Mouse (Mus musculus) neutrophil, adult 5-6 weeks (primary cell): Measurements from ENCODE around the gene Hsd11b2. TPM values are rescaled to one million over a fixed set of nuclear protein-coding genes. Genes with fewer than 3 reads are reported as not detected.
A peak's percentile ranks its signal among the peaks of the same experiment; 100 is the strongest.

Experiments
- ATAC-seq: fragments of 151-379, 151-347 bp; 2 replicates; pipeline ENCODE4 v1.8.0; 2017; ENCODE audit warnings: mild to moderate bottlenecking, moderate TSS enrichment; ENCODE audit not compliant: insufficient number of reproducible peaks, poor library complexity, low FRiP score, severe bottlenecking; ENCODE audit errors: extremely low read depth
- total RNA-seq: library from RNA; stranded (forward); fragments of 200-1000 nt; gene quantifications from 2 replicates; pipeline ENCODE4 v1.2.3, GENCODE M21; 2017

The Hsd11b2 gene
- total RNA-seq, 1 experiment from 2014 or later = not detected

GRCm38 (mm10) chr8:105517346-105517745, 1.2 kb upstream of the Hsd11b2 start:
- ATAC-seq = no peak

GRCm38 (mm10) chr8:105519591-105519990, 1.0 kb downstream of the Hsd11b2 start:
- ATAC-seq = no peak

- no peak for ATAC-seq
These were observed 2.0 kb downstream of the Hsd11b2 start for GRCm38 (mm10) chr8:105520521-105520920.

- ATAC-seq = no peak
These were observed 2.5 kb downstream of the Hsd11b2 start for GRCm38 (mm10) chr8:105521061-105521460.

- no peak for ATAC-seq
These were observed 3.6 kb downstream of the Hsd11b2 start for GRCm38 (mm10) chr8:105521995-105522769.

DNA sequence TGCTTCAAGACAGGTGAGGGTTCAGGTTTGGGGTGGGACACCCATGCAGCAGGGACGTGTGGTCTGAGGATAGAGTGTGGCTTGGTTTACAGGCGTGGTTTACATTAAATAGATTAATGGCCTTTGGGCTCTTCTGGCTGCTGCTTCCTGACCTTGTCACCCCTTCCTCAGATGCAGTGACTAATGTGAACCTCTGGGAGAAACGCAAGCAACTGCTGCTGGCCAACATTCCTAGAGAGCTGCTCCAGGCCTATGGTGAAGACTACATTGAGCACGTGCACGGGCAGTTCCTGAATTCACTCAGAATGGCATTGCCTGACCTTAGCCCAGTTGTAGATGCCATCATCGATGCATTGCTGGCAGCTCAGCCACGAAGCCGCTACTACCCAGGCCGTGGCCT, 4.3 kb downstream of the Hsd11b2 start:
- no peak for ATAC-seq

DNA sequence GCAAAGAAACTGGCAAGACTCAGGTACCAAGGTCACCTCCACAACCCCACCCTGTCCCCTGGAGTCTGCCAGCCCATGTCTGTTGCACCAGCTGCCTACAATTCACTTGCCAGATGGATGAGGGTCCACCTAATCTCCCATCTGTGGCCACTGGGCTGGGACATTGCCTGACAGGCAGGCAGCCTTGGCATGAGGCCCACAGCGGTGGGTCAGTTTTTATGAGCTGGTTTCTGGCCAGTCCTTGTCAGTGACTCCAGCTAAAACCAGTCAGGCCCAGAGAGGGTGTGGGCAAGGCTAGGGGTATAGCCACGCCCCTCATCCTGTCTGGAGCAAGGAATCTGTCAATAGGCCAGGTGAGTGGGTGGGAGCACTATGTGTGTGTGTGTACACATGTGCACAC, 8.6 kb downstream of the Hsd11b2 start:
- ATAC-seq = no peak

DNA sequence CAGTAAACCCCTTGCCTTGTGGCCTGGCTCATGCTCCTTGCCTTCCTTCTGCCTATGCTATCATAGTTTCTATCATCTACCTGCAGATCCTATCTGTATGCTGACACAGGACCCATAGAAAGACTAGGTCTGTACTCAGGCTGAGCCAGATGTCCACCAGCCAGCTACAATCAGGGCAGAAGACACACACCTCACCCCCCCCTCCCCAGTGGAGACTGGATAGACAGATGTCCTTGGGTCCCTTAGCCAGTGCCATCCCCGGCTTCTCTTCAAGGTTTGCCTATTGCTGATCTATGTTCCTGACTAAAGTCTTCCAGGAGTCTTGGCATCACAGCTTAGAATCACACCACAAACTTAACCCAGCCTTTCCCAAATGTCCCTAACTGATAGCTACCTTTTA, 9.7 kb downstream of the Hsd11b2 start:
- ATAC-seq = no peak

- no peak for ATAC-seq
These were observed 10.7 kb downstream of the Hsd11b2 start for GRCm38 (mm10) chr8:105529271-105529670.

- 0 out of 2 replicates have a peak, but pooled peaks have one; percentile 42 for ATAC-seq
These were observed 13.2 kb downstream of the Hsd11b2 start for GRCm38 (mm10) chr8:105531774-105532173.

DNA sequence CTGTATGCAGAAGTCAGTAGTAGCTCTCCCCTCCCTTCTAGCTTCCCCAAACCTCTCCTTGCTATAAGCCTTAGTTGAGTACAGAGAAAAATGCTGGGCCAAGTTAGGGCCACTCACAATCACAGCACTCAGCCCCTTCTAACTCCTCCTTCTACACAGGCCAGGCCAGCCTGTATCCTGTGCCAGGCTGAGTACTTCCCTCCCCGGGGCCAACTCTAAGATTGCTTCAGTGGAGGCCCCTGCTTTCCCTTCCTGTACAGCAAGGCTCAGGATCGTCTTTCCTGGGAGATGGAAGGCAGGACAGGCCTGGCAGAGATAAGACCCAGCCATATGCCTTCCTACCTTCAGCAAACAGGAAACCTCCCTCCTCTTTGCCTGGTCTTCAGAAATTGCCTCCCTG, 14.9 kb downstream of the Hsd11b2 start:
- no peak for ATAC-seq

- ATAC-seq = no peak; the same call in 1 of the 2 replicates
These were observed 15.4 kb downstream of the Hsd11b2 start for GRCm38 (mm10) chr8:105533892-105534329.

DNA sequence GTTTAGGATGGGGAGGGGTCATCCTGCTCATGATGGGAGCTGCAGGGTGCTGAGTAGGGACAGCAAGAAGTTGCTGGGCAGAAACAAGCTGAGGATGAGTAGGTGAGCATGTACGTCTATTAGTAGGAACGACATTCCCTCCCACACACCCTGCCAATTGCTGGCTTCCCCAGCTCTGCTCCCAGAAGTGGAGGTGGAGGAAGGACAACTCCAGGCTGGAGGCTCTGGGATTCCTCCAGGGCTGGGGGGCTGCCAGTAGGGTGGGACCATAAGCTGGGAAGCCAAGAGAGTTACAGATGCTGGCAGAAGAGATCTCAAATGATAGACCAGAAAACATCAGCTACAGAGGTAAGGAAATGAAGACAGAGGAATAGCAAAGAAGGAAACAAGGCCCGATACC, 18.0 kb downstream of the Hsd11b2 start:
- no peak for ATAC-seq

DNA sequence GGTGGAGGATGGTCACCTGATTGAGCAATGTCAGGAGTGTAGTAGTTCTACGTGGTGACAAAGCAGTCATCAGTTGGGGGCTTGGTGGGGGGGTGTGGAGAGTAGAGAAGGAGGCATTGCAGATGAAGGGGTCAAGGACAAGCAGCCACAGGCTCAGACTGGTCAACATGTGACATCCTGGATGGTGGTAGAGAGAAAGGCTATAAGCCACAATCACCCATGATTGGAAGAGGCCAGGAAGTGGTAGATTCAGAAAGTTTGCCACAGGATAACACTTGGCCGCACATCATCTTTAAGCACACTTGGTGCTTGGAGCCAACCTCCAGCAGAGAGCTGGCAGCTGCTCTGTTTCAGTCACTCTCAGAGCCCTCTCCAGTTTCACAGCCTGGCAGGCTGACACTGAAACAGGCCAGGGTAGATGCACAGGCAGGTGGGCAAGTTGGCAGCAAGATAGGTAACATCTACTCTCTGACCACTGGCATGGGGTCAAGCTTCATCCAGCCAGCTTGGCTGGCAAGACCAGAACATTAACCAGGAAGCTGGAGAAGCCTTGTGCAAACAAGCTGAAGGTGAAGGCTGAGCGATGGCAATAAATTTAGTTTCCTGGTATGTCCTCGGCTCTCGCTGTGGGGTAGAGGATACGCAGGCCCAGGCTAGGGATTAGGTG, 18.6 kb downstream of the Hsd11b2 start:
- no peak for ATAC-seq

GRCm38 (mm10) chr8:105538940-105539339, 20.4 kb downstream of the Hsd11b2 start:
- no peak for ATAC-seq

GRCm38 (mm10) chr8:105542032-105542656, 23.6 kb downstream of the Hsd11b2 start:
- ATAC-seq = no peak

DNA sequence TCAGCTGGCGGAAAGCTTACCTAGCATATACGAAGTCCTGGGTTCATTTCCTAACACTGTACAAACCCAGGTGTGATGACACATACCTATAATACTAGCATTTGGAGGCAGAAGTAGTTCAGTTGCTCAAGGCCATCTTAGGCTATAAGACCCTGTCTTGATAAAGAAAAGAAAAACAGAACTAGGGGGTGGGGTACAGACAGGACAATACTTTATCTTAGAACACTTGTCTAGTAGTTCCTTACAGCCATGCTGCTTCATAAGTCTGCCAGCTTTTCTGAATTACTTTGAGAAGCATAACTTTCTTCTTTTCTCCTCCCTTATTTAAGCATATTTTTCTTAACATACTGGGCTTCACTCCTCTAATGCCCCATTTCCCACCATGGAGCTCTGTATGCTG, 24.3 kb downstream of the Hsd11b2 start:
- ATAC-seq = no peak

- ATAC-seq = no peak
These were observed 25.1 kb downstream of the Hsd11b2 start for GRCm38 (mm10) chr8:105543703-105544102.

DNA sequence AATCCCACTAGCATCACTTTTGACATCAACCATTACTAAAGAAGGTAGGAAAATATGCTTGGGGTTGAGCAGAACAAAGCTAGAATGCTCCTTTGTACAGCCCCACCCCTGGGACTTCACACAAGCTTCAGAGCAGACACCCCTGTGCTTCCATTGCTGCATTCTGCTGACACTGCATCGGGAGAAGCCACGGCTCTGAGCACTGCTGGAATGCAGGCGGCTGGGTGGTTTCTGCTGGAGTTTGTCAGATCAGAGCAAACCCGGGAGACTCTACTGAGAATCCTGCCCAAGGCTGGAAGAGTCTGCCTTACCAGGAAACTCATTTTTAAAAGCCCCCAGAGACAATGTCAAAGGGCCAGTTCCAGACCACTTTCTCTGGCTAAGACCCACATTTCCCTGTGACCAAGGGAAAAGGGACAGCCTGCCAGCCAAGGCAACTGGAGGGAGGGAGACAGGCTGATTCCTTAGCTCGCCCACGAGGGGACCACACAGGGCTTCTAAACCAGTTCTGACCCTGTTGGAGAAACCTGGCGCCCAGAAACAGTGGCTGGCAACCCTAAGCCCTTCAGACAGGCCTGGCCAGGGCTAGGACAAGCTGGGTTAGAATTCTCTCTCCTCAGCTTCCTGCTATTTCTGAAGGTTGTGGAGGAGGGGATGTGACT, 26.1 kb downstream of the Hsd11b2 start:
- no peak for ATAC-seq
